ENCODE assay signal across 19 mouse cellular contexts in the genomic region with DNA sequence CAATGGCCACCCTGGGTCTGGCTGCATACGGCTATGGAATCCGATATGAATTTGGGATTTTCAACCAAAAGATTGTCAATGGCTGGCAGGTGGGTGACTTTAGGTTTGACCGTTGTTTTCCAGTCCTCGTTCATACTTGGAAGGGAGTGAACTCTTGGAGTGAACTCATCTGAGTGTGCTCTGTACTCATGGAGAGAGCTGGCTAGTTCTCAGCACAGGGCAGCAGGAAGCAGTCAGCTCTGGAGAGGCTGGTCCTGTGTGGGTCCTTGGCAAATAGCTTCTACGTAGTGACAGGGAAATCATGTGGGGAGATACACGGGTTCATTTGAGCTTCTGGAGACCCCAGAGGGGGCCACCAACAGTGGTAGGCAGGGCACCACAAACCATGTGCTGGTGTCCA. TPM values are rescaled to one million over a fixed set of nuclear protein-coding genes. Genes with fewer than 3 reads are reported as not detected.
DNase-seq lines count a peak whose midpoint lies in the region; ATAC-seq lines count a peak whose summit lies in the region.
"Had no signal": no experiment of that assay in that cellular context is flagged by ENCODE, and none has a peak within 500 bp of the region (broad histone marks: within the 10 kb centered on the region; RNA-seq: fewer than 3 reads in every experiment).

No protein-coding gene starts in this region.

- H3K27ac ChIP-seq in hindbrain, embryonic 13.5 days: peak overlapping the region; percentile 35; the same call in 1 of the 2 replicates
- no peak overlapping the region for H3K27ac ChIP-seq in hindbrain, embryonic 10.5 days
- no peak overlapping the region for H3K27ac ChIP-seq in midbrain, embryonic 15.5 days
- H3K27ac ChIP-seq in midbrain, embryonic 10.5 days (replicated peaks): no peak overlapping the region
- H3K27ac ChIP-seq in brown adipose tissue, adult 24 weeks (replicated peaks; ENCODE audit: low read depth, low read length): peak overlapping the region; percentile 53
- H3K27ac ChIP-seq in hindbrain, embryonic 16.5 days (ENCODE audit: low read depth, low read length): 0 out of 2 replicates have a peak overlapping the region, but pooled peaks have one; percentile 6
- H3K27ac ChIP-seq: embryonic facial prominence, embryonic 15.5 days; heart, adult 2 months; intestine, embryonic 15.5 days had no signal

- no peaks in the 10 kb centered on the region for H3K27me3 ChIP-seq in hindbrain, embryonic 13.5 days
- no peaks in the 10 kb centered on the region for H3K27me3 ChIP-seq in hindbrain, embryonic 10.5 days (ENCODE audit: insufficient read depth, poor library complexity, severe bottlenecking)
- no peaks in the 10 kb centered on the region for H3K27me3 ChIP-seq in midbrain, embryonic 15.5 days (replicated peaks)
- H3K27me3 ChIP-seq in midbrain, embryonic 10.5 days (ENCODE audit: low read depth, poor library complexity, severe bottlenecking): no peaks in the 10 kb centered on the region
- no peaks in the 10 kb centered on the region for H3K27me3 ChIP-seq in hindbrain, embryonic 16.5 days (replicated peaks; ENCODE audit: control insufficient read depth, insufficient read depth, low read length)
- H3K27me3 ChIP-seq: embryonic facial prominence, embryonic 15.5 days; intestine, embryonic 15.5 days had no signal

- WGBS in hindbrain, embryonic 13.5 days: 85% methylated on average over 6 of the region's 6 CpGs
- 93% methylated on average over 6 of the region's 6 CpGs for whole genome bisulfite sequencing in hindbrain, embryonic 10.5 days
- WGBS in midbrain, embryonic 15.5 days: 87% methylated on average over 6 of the region's 6 CpGs
- 95% methylated on average over 6 of the region's 6 CpGs for WGBS in midbrain, embryonic 10.5 days
- 84% methylated on average over 6 of the region's 6 CpGs for WGBS in hindbrain, embryonic 16.5 days

- no peak overlapping the region for H3K9ac ChIP-seq in hindbrain, embryonic 13.5 days
- no peak overlapping the region for H3K9ac ChIP-seq in midbrain, embryonic 15.5 days
- no peak overlapping the region for H3K9ac ChIP-seq in hindbrain, embryonic 16.5 days (ENCODE audit: low read depth, low read length)
- H3K9ac ChIP-seq: embryonic facial prominence, embryonic 15.5 days; intestine, embryonic 15.5 days had no signal

- H3K4me3 ChIP-seq in hindbrain, embryonic 13.5 days: no peak overlapping the region
- H3K4me3 ChIP-seq in hindbrain, embryonic 10.5 days: no peak overlapping the region
- H3K4me3 ChIP-seq in midbrain, embryonic 15.5 days: no peak overlapping the region
- H3K4me3 ChIP-seq in midbrain, embryonic 10.5 days: no peak overlapping the region
- no peak overlapping the region for H3K4me3 ChIP-seq in brown adipose tissue, adult 24 weeks (ENCODE audit: insufficient read depth, low read depth, low read length)
- no peak overlapping the region for H3K4me3 ChIP-seq in hindbrain, embryonic 16.5 days (ENCODE audit: low read length)
- H3K4me3 ChIP-seq: embryonic facial prominence, embryonic 15.5 days; erythroblast, embryonic 14.5 days; heart, adult 2 months; intestine, embryonic 15.5 days had no signal

- no peaks in the 10 kb centered on the region for H3K9me3 ChIP-seq in hindbrain, embryonic 13.5 days
- H3K9me3 ChIP-seq in hindbrain, embryonic 10.5 days: no peaks in the 10 kb centered on the region
- H3K9me3 ChIP-seq in midbrain, embryonic 15.5 days: no peaks in the 10 kb centered on the region
- H3K9me3 ChIP-seq in midbrain, embryonic 10.5 days (replicated peaks): no peaks in the 10 kb centered on the region
- H3K9me3 ChIP-seq in hindbrain, embryonic 16.5 days (ENCODE audit: control insufficient read depth, low read length): no peaks in the 10 kb centered on the region
- H3K9me3 ChIP-seq: embryonic facial prominence, embryonic 15.5 days; intestine, embryonic 15.5 days had no signal

- no peak for DNase-seq in hindbrain, embryonic 10.5 days (ENCODE audit: low spot score)
- no peak for DNase-seq in midbrain, embryonic 10.5 days (ENCODE audit: low spot score)
- DNase-seq in c-Kit-positive CD71-positive TER-119-positive erythroid progenitor cells, embryonic 14.5 days (ENCODE audit: low spot score): no peak
- DNase-seq: adrenal gland, postnatal 25 days; cerebellum, adult 11 months; cerebellum, adult 8-10 months; cerebellum, postnatal 14 days; embryo, embryonic 11 days; gastrocnemius, postnatal 14 days; heart, adult 2 months; kidney, adult 18-20 months had no signal

- H3K36me3 ChIP-seq in hindbrain, embryonic 13.5 days: peaks cover 79% of the 10 kb centered on the region
- peaks cover 88% of the 10 kb centered on the region for H3K36me3 ChIP-seq in hindbrain, embryonic 10.5 days
- H3K36me3 ChIP-seq in midbrain, embryonic 15.5 days (replicated peaks): peaks cover 28% of the 10 kb centered on the region; the same call in 1 of the 2 replicates
- H3K36me3 ChIP-seq in midbrain, embryonic 10.5 days: peaks cover 91% of the 10 kb centered on the region
- H3K36me3 ChIP-seq in hindbrain, embryonic 16.5 days (ENCODE audit: control insufficient read depth, insufficient read depth, low read length): peaks cover 31% of the 10 kb centered on the region

- 0 out of 2 replicates have a peak, but pooled peaks cover 8% of the 10 kb centered on the region for H3K4me1 ChIP-seq in hindbrain, embryonic 13.5 days (replicated peaks)
- no peaks in the 10 kb centered on the region for H3K4me1 ChIP-seq in hindbrain, embryonic 10.5 days (replicated peaks)
- no peaks in the 10 kb centered on the region for H3K4me1 ChIP-seq in midbrain, embryonic 15.5 days
- no peaks in the 10 kb centered on the region for H3K4me1 ChIP-seq in midbrain, embryonic 10.5 days
- H3K4me1 ChIP-seq in brown adipose tissue, adult 24 weeks (ENCODE audit: control insufficient read depth, insufficient read depth, insufficient read length, low read length): peaks cover 4% of the 10 kb centered on the region; the same call in 1 of the 2 replicates
- no peaks in the 10 kb centered on the region for H3K4me1 ChIP-seq in hindbrain, embryonic 16.5 days (ENCODE audit: control insufficient read depth, insufficient read depth, low read depth, low read length)
- H3K4me1 ChIP-seq: embryonic facial prominence, embryonic 15.5 days; intestine, embryonic 15.5 days had no signal

- no peak for ATAC-seq in hindbrain, embryonic 13.5 days (ENCODE audit: low FRiP score)
- ATAC-seq in midbrain, embryonic 15.5 days (replicated peaks): peak; percentile 51; the same call in 1 of the 2 replicates
- ATAC-seq in hindbrain, embryonic 16.5 days: peak; percentile 57
- ATAC-seq: intestine, embryonic 15.5 days had no signal

- H3K4me2 ChIP-seq in hindbrain, embryonic 13.5 days: no peak overlapping the region
- no peak overlapping the region for H3K4me2 ChIP-seq in midbrain, embryonic 15.5 days
- H3K4me2 ChIP-seq in hindbrain, embryonic 16.5 days (ENCODE audit: low read length): no peak overlapping the region
- H3K4me2 ChIP-seq: embryonic facial prominence, embryonic 15.5 days; heart, embryonic 11.5 days; intestine, embryonic 15.5 days had no signal

RNA-seq across cellular contexts. Expression of gene Pygb, which starts 22.3 kb away (rescaled TPM):
- 89.3 and 94.9 TPM in 2 replicates for polyA plus RNA-seq in hindbrain, embryonic 13.5 days (2015; fragmentation: Nextera tagmentation; extraction: Ambion mirVana)
- 61.1 and 62.1 TPM in 2 replicates for polyA plus RNA-seq in hindbrain, embryonic 10.5 days (2016; fragmentation: Nextera tagmentation; extraction: Ambion mirVana)
- polyA plus RNA-seq in midbrain, embryonic 15.5 days (2015; fragmentation: Nextera tagmentation; extraction: Ambion mirVana): 111 and 116 TPM in 2 replicates
- polyA plus RNA-seq in midbrain, embryonic 10.5 days (2016; fragmentation: Nextera tagmentation; extraction: Ambion mirVana): 62.7 and 67.0 TPM in 2 replicates
- 51.9 and 52.1 TPM in 2 replicates for polyA plus RNA-seq in brown adipose tissue, adult 24 weeks (2012; ENCODE audit: insufficient read depth, insufficient read length, missing spikeins)
- polyA plus RNA-seq in hindbrain, embryonic 16.5 days (2015; fragmentation: Nextera tagmentation; extraction: Ambion mirVana): 176 and 179 TPM in 2 replicates

RNA-seq across cellular contexts. Expression of gene Entpd6, which starts 60.0 kb away (rescaled TPM):
- 49.1 and 55.8 TPM in 2 replicates for polyA plus RNA-seq in hindbrain, embryonic 13.5 days (2015; fragmentation: Nextera tagmentation; extraction: Ambion mirVana)
- polyA plus RNA-seq in hindbrain, embryonic 10.5 days (2016; fragmentation: Nextera tagmentation; extraction: Ambion mirVana): 35.6 and 37.3 TPM in 2 replicates
- polyA plus RNA-seq in midbrain, embryonic 15.5 days (2015; fragmentation: Nextera tagmentation; extraction: Ambion mirVana): 71.5 and 71.8 TPM in 2 replicates
- 35.5 and 38.0 TPM in 2 replicates for polyA plus RNA-seq in midbrain, embryonic 10.5 days (2016; fragmentation: Nextera tagmentation; extraction: Ambion mirVana)
- polyA plus RNA-seq in brown adipose tissue, adult 24 weeks (2012; ENCODE audit: insufficient read depth, insufficient read length, missing spikeins): 12.6 and 16.9 TPM in 2 replicates
- polyA plus RNA-seq in hindbrain, embryonic 16.5 days (2015; fragmentation: Nextera tagmentation; extraction: Ambion mirVana): 87.0 and 87.2 TPM in 2 replicates

Comparison
In these comparisons a context has a peak if more than half of its experiments do, and no peak if none do; other contexts are left out.
1. H3K27ac ChIP-seq: peak in hindbrain, embryonic 13.5 days (single experiment), brown adipose tissue, adult 24 weeks (single experiment) and hindbrain, embryonic 16.5 days (single experiment); none in hindbrain, embryonic 10.5 days (single experiment), midbrain, embryonic 15.5 days (single experiment) and midbrain, embryonic 10.5 days (single experiment).